Mouse (Mus musculus): ENCODE measurements around the gene Muc13.

Gene Muc13

GRCm38 (mm10) chr16:33833781-33834482, 40.1 kb downstream of the Muc13 start:
- CTCF ChIA-PET = interaction anchor here in 3 of 4 experiments (1.0 to 1.6 kb wide), 3 partner anchors 10 to 26 kb away, joined by 3 to 4 read pairs (median 3); no protein-coding TSS in a partner anchor
- POLR2A ChIA-PET = interaction anchor here in 3 of 4 experiments (0.6 to 3.9 kb wide), 19 partner anchors 9 to 253 kb away, joined by 3 to 47 read pairs (median 4); partner anchors contain the start of gene Umps (in 1 of the 3)

- POLR2A ChIA-PET = interaction anchor here in 3 of 4 experiments (0.6 to 1.3 kb wide), 3 partner anchors 14 to 125 kb away, joined by 3 to 4 read pairs (median 3); no protein-coding TSS in a partner anchor
Observed at GRCm38 (mm10) chr16:33836676-33837075, 42.8 kb downstream of the Muc13 start.

GRCm38 (mm10) chr16:33837191-33837590, 43.4 kb downstream of the Muc13 start:
- ChIA-PET CTCF (interaction anchor here in 1 of 4 experiments (0.6 kb wide), 1 partner anchor 20 kb away, joined by 3 read pairs; no protein-coding TSS in a partner anchor), POLR2A (interaction anchor here in 3 of 4 experiments (0.6 to 1.6 kb wide), 3 partner anchors 15 to 130 kb away, joined by 3 to 4 read pairs (median 3); partner anchors contain the start of gene Umps (in 1 of the 3))

More at GRCm38 (mm10) chr16:33836676-33837075, 42.8 kb downstream of the Muc13 start:
- CTCF ChIA-PET = interaction anchor here in 1 of 4 experiments (0.5 kb wide), 1 partner anchor 1060 kb away, joined by 10 read pairs; no protein-coding TSS in a partner anchor

GRCm38 (mm10) chr16:33840616-33841015, 46.8 kb downstream of the Muc13 start:
- ChIA-PET POLR2A (interaction anchor here in 2 of 4 experiments (0.6 to 1.0 kb wide), 4 partner anchors 8 to 20 kb away, joined by 3 to 5 read pairs (median 3); no protein-coding TSS in a partner anchor), CTCF (no interaction called here)

- POLR2A ChIA-PET = interaction anchor here in 2 of 4 experiments (0.6 to 5.4 kb wide), 6 partner anchors 8 to 720 kb away, joined by 3 to 47 read pairs (median 6); no protein-coding TSS in a partner anchor
- CTCF ChIA-PET = interaction anchor here in 1 of 4 experiments (0.5 to 0.7 kb wide), 2 partner anchors 243 to 786 kb away, joined by 3 read pairs; partner anchors contain the start of gene Iqcg
Observed at GRCm38 (mm10) chr16:33842081-33842880, 48.4 kb downstream of the Muc13 start.

GRCm38 (mm10) chr16:33844150-33844611, 50.3 kb downstream of the Muc13 start:
- POLR2A ChIA-PET = interaction anchor here in 3 of 4 experiments (0.6 to 5.4 kb wide), 26 partner anchors 10 to 508 kb away, joined by 3 to 47 read pairs (median 4); partner anchors contain the start of gene Itgb5 (in 1 of the 3)
- CTCF ChIA-PET = interaction anchor here in 2 of 4 experiments (0.6 to 1.0 kb wide), 4 partner anchors 11 to 507 kb away, joined by 3 to 5 read pairs (median 4); no protein-coding TSS in a partner anchor

GRCm38 (mm10) chr16:33844866-33845265, 51.0 kb downstream of the Muc13 start:
- ChIA-PET CTCF (interaction anchor here in 1 of 4 experiments (0.7 kb wide), 1 partner anchor 145 kb away, joined by 3 read pairs; no protein-coding TSS in a partner anchor), POLR2A (interaction anchor here in 3 of 4 experiments (0.7 to 5.4 kb wide), 11 partner anchors 10 to 509 kb away, joined by 3 to 47 read pairs (median 6); no protein-coding TSS in a partner anchor)

GRCm38 (mm10) chr16:33853271-33853670, 59.4 kb downstream of the Muc13 start:
- CTCF ChIA-PET = no interaction called here
- POLR2A ChIA-PET = interaction anchor here in 2 of 4 experiments (3.8 to 4.0 kb wide), 2 partner anchors 9 kb away, joined by 15 to 18 read pairs; no protein-coding TSS in a partner anchor

GRCm38 (mm10) chr16:33858766-33859165, 64.9 kb downstream of the Muc13 start:
- ChIA-PET CTCF (interaction anchor here in 2 of 4 experiments (1.0 to 1.2 kb wide), 2 partner anchors 38 to 92 kb away, joined by 3 to 5 read pairs; no protein-coding TSS in a partner anchor), POLR2A (interaction anchor here in 1 of 4 experiments (0.7 to 1.6 kb wide), 3 partner anchors 12 to 18 kb away, joined by 3 to 5 read pairs (median 3); no protein-coding TSS in a partner anchor)

GRCm38 (mm10) chr16:33859380-33859779, 65.5 kb downstream of the Muc13 start:
- ChIA-PET CTCF (interaction anchor here (0.6 to 1.3 kb wide), 6 partner anchors 18 to 92 kb away, joined by 3 to 6 read pairs (median 4); no protein-coding TSS in a partner anchor), POLR2A (interaction anchor here in 3 of 4 experiments (0.5 to 3.5 kb wide), 11 partner anchors 12 to 1215 kb away, joined by 3 to 13 read pairs (median 3); no protein-coding TSS in a partner anchor)

GRCm38 (mm10) chr16:33859988-33860700, 66.3 kb downstream of the Muc13 start:
- ChIA-PET CTCF (interaction anchor here (0.6 to 1.3 kb wide), 8 partner anchors 11 to 91 kb away, joined by 3 to 6 read pairs (median 4); no protein-coding TSS in a partner anchor), POLR2A (interaction anchor here in 3 of 4 experiments (0.5 to 3.5 kb wide), 10 partner anchors 11 to 1216 kb away, joined by 3 to 13 read pairs (median 4); no protein-coding TSS in a partner anchor)

GRCm38 (mm10) chr16:33862406-33862805, 68.6 kb downstream of the Muc13 start:
- POLR2A ChIA-PET = interaction anchor here in 1 of 4 experiments (3.5 kb wide), 1 partner anchor 19 kb away, joined by 13 read pairs; no protein-coding TSS in a partner anchor
- CTCF ChIA-PET = interaction anchor here in 1 of 4 experiments (0.5 kb wide), 1 partner anchor 273 kb away, joined by 3 read pairs; no protein-coding TSS in a partner anchor

- POLR2A ChIA-PET = interaction anchor here in 1 of 4 experiments (0.6 kb wide), 1 partner anchor 36 kb away, joined by 4 read pairs; no protein-coding TSS in a partner anchor
Observed at GRCm38 (mm10) chr16:33863208-33863751, 69.4 kb downstream of the Muc13 start.

More at GRCm38 (mm10) chr16:33863208-33863751, 69.4 kb downstream of the Muc13 start:
- CTCF ChIA-PET = no interaction called here
